Mouse (Mus musculus): ENCODE results near the gene A930004D18Rik. TPM values are rescaled to one million over a fixed set of nuclear protein-coding genes. Genes with fewer than 3 reads are reported as not detected.

The A930004D18Rik gene
- polyA plus RNA-seq, 1 experiment = not detected

GRCm38 (mm10) chr2:18060396-18060795 is 22.9 kb upstream of the A930004D18Rik start:
- Histone ChIP-seq H3K36me3 (ENCODE audit: control insufficient read depth) (peaks cover 1% of the 10 kb centered on the region), H3K4me3 (replicated peaks) (no peak overlapping the region), H3K9me3 (ENCODE audit: control insufficient read depth, low read length) (no peaks in the 10 kb centered on the region), H3K4me1 (ENCODE audit: control insufficient read depth) (peaks cover 48% of the 10 kb centered on the region), H3K27me3 (ENCODE audit: control insufficient read depth) (peaks cover 3% of the 10 kb centered on the region)
- no peak for TF ChIP-seq GATA1 (IDR thresholded peaks at IDR 0.05; ENCODE audit: low read length)
- no peak for TF ChIP-seq TAL1 (IDR thresholded peaks at IDR 0.05; ENCODE audit: low read length)

GRCm38 (mm10) chr2:18059891-18060290 is 22.4 kb upstream of the A930004D18Rik start:
- H3K4me3 ChIP-seq (replicated peaks) = no peak overlapping the region
- H3K9me3 ChIP-seq (ENCODE audit: control insufficient read depth, low read length) = no peaks in the 10 kb centered on the region
- H3K27me3 ChIP-seq (ENCODE audit: control insufficient read depth) = peaks cover 8% of the 10 kb centered on the region
- peaks cover 51% of the 10 kb centered on the region for H3K4me1 ChIP-seq (ENCODE audit: control insufficient read depth)
- no peaks in the 10 kb centered on the region for H3K36me3 ChIP-seq (ENCODE audit: control insufficient read depth)
- no peak for TF ChIP-seq GATA1 (IDR thresholded peaks at IDR 0.05; ENCODE audit: low read length)

- Histone ChIP-seq H3K4me3 (replicated peaks) (no peak overlapping the region), H3K4me1 (ENCODE audit: control insufficient read depth) (peaks cover 51% of the 10 kb centered on the region), H3K9me3 (ENCODE audit: control insufficient read depth, low read length) (no peaks in the 10 kb centered on the region), H3K27me3 (ENCODE audit: control insufficient read depth) (peaks cover 16% of the 10 kb centered on the region), H3K36me3 (ENCODE audit: control insufficient read depth) (no peaks in the 10 kb centered on the region)
- TF ChIP-seq GATA1 (IDR thresholded peaks at IDR 0.05; ENCODE audit: low read length) = no peak
- TF ChIP-seq TAL1 (IDR thresholded peaks at IDR 0.05; ENCODE audit: low read length) = no peak
These were observed 21.5 kb upstream of the A930004D18Rik start for GRCm38 (mm10) chr2:18059063-18059462.

GRCm38 (mm10) chr2:18058146-18058708 is 20.7 kb upstream of the A930004D18Rik start:
- TF ChIP-seq TAL1 (IDR thresholded peaks at IDR 0.05; ENCODE audit: low read length) (no peak), GATA1 (IDR thresholded peaks at IDR 0.05; ENCODE audit: low read length) (no peak)
- peaks cover 24% of the 10 kb centered on the region for H3K27me3 ChIP-seq (ENCODE audit: control insufficient read depth)
- no peaks in the 10 kb centered on the region for H3K9me3 ChIP-seq (ENCODE audit: control insufficient read depth, low read length)
- H3K4me1 ChIP-seq (ENCODE audit: control insufficient read depth) = peaks cover 45% of the 10 kb centered on the region
- H3K4me3 ChIP-seq (replicated peaks) = peak overlapping the region; percentile 95
- H3K36me3 ChIP-seq (ENCODE audit: control insufficient read depth) = no peaks in the 10 kb centered on the region

- Histone ChIP-seq H3K27me3 (ENCODE audit: control insufficient read depth) (peaks cover 31% of the 10 kb centered on the region), H3K4me1 (ENCODE audit: control insufficient read depth) (peaks cover 39% of the 10 kb centered on the region), H3K9me3 (ENCODE audit: control insufficient read depth, low read length) (no peaks in the 10 kb centered on the region), H3K4me3 (replicated peaks) (peak overlapping the region; percentile 95), H3K36me3 (ENCODE audit: control insufficient read depth) (no peaks in the 10 kb centered on the region)
- no peak for TF ChIP-seq TAL1 (IDR thresholded peaks at IDR 0.05; ENCODE audit: low read length)
- TF ChIP-seq GATA1 (IDR thresholded peaks at IDR 0.05; ENCODE audit: low read length) = no peak
These were observed 20.0 kb upstream of the A930004D18Rik start for GRCm38 (mm10) chr2:18057336-18058145.

- Histone ChIP-seq H3K4me3 (replicated peaks) (peak overlapping the region; percentile 95), H3K9me3 (ENCODE audit: control insufficient read depth, low read length) (no peaks in the 10 kb centered on the region), H3K4me1 (ENCODE audit: control insufficient read depth) (peaks cover 38% of the 10 kb centered on the region), H3K36me3 (ENCODE audit: control insufficient read depth) (no peaks in the 10 kb centered on the region), H3K27me3 (ENCODE audit: control insufficient read depth) (peaks cover 38% of the 10 kb centered on the region)
- TF ChIP-seq GATA1 (IDR thresholded peaks at IDR 0.05; ENCODE audit: low read length) (no peak), TAL1 (IDR thresholded peaks at IDR 0.05; ENCODE audit: low read length) (no peak)
These were observed 19.3 kb upstream of the A930004D18Rik start for GRCm38 (mm10) chr2:18056786-18057255.

GRCm38 (mm10) chr2:18055929-18056785 is 18.6 kb upstream of the A930004D18Rik start:
- Histone ChIP-seq H3K4me3 (replicated peaks) (peak overlapping the region; percentile 95), H3K4me1 (ENCODE audit: control insufficient read depth) (peaks cover 38% of the 10 kb centered on the region), H3K27me3 (ENCODE audit: control insufficient read depth) (peaks cover 45% of the 10 kb centered on the region), H3K36me3 (ENCODE audit: control insufficient read depth) (no peaks in the 10 kb centered on the region), H3K9me3 (ENCODE audit: control insufficient read depth, low read length) (no peaks in the 10 kb centered on the region)
- TF ChIP-seq TAL1 (IDR thresholded peaks at IDR 0.05; ENCODE audit: low read length) (no peak), GATA1 (IDR thresholded peaks at IDR 0.05; ENCODE audit: low read length) (no peak)

- Histone ChIP-seq H3K9me3 (ENCODE audit: control insufficient read depth, low read length) (no peaks in the 10 kb centered on the region; the same call in 1 of the 2 replicates), H3K27me3 (ENCODE audit: control insufficient read depth) (peaks cover 54% of the 10 kb centered on the region), H3K4me1 (ENCODE audit: control insufficient read depth) (peaks cover 38% of the 10 kb centered on the region), H3K36me3 (ENCODE audit: control insufficient read depth) (no peaks in the 10 kb centered on the region), H3K4me3 (replicated peaks) (peak within 1 kb of the TSS; percentile 95)
- TF ChIP-seq GATA1 (IDR thresholded peaks at IDR 0.05; ENCODE audit: low read length) (no peak), TAL1 (IDR thresholded peaks at IDR 0.05; ENCODE audit: low read length) (no peak)
These were observed 17.7 kb upstream of the A930004D18Rik start, which contains the start of gene Mllt10 for GRCm38 (mm10) chr2:18055016-18055928. Gene Mllt10 (plus strand): TSS chr2:18055237.

All from erythroblast, embryonic 14.5 days (primary cell).